Mouse (Mus musculus) heart, embryonic 14.5 days (tissue): Measurements from ENCODE around the gene B3gntl1. TPM values are rescaled to one million over a fixed set of nuclear protein-coding genes. Genes with fewer than 3 reads are reported as not detected.

Source experiments
- ATAC-seq: fragments of 200-750 bp; cut with Nextera tagmentation; 2 replicates; pipeline ENCODE4 v1.8.0; 2017; ENCODE audit warnings: low read depth, moderate TSS enrichment; ENCODE audit not compliant: insufficient number of reproducible peaks, insufficient read depth, low FRiP score
- H3K27ac ChIP-seq, 2 experiments: fragments of 200-500 bp in 1 of 2; fragments of 300-500 bp in 1 of 2; sonication (generic) in 1 of 2; replicated peaks in 1 of 2; 2 replicates each; pipeline ENCODE4 v1.5.1; 2012 to 2014; ENCODE audit warnings: low read depth in 2 of 2, low read length in 2 of 2, control low read depth in 1 of 2, mild to moderate bottlenecking in 1 of 2, mixed read lengths in 1 of 2; ENCODE audit not compliant: control insufficient read depth in 1 of 2, insufficient read depth in 1 of 2
- H3K27me3 ChIP-seq: fragments of 300-500 bp; sonication (generic); 2 replicates; pipeline ENCODE4 v1.6.1; 2014; ENCODE audit warnings: mild to moderate bottlenecking, low read length, control low read depth; ENCODE audit not compliant: control insufficient read depth, insufficient read depth
- H3K36me3 ChIP-seq: fragments of 300-500 bp; sonication (generic); 2 replicates; pipeline ENCODE4 v1.6.1; 2014; ENCODE audit warnings: mild to moderate bottlenecking, control low read depth, low read length, mixed read lengths; ENCODE audit not compliant: control insufficient read depth, insufficient read depth
- H3K4me1 ChIP-seq, 2 experiments: fragments of 200-500 bp in 1 of 2; fragments of 300-500 bp in 1 of 2; sonication (generic) in 1 of 2; 2 replicates each; pipeline ENCODE4 v1.6.1; 2012 to 2014; ENCODE audit warnings: low read length in 2 of 2, control low read depth in 1 of 2, mixed read lengths in 1 of 2; ENCODE audit not compliant: control insufficient read depth in 2 of 2, insufficient read depth in 2 of 2
- H3K4me2 ChIP-seq: fragments of 300-500 bp; sonication (generic); 2 replicates; pipeline ENCODE4 v1.6.1; 2014; ENCODE audit warnings: mild to moderate bottlenecking, low read length
- H3K4me3 ChIP-seq, 2 experiments: fragments of 200-500 bp in 1 of 2; fragments of 300-500 bp in 1 of 2; sonication (generic) in 1 of 2; 2 replicates each; pipeline ENCODE4 v1.5.1; 2012 to 2014; ENCODE audit warnings: low read length in 2 of 2, mild to moderate bottlenecking in 2 of 2, control low read depth in 1 of 2, low read depth in 1 of 2, moderate library complexity in 1 of 2; ENCODE audit not compliant: control insufficient read depth in 1 of 2, insufficient read depth in 1 of 2
- H3K9ac ChIP-seq: fragments of 300-500 bp; sonication (generic); 2 replicates; pipeline ENCODE4 v1.6.1; 2014; ENCODE audit warnings: mild to moderate bottlenecking, low read length
- H3K9me3 ChIP-seq: fragments of 300-500 bp; sonication (generic); 2 replicates; pipeline ENCODE4 v1.6.1; 2016; ENCODE audit warnings: low read length, control low read depth; ENCODE audit not compliant: control insufficient read depth
- WGBS: fragments of 180-500 bp; shearing (Covaris S2); extraction: QIAGEN DNeasy Blood & Tissue Kit; methylation state at CpG from one replicate; pipeline ENCODE4 v1.1.7; 2014; 5-methylcytosine and 5-hydroxymethylcytosine counted together
- polyA plus RNA-seq: library from polyadenylated mRNA; unstranded; fragments of >200 nt; fragmentation: Nextera tagmentation; extraction: Ambion mirVana; gene quantifications from 2 replicates; pipeline ENCODE4 v1.2.1, GENCODE M21; 2014

Gene B3gntl1
- polyA plus RNA-seq, 1 experiment from 2014 or later = 6.3 TPM

GRCm38 (mm10) chr11:121627521-121627920 lies 45.4 kb downstream of the B3gntl1 start:
- no peaks in the 10 kb centered on the region for H3K4me1 ChIP-seq
- no peak overlapping the region for H3K4me2 ChIP-seq
- no peaks in the 10 kb centered on the region for H3K27me3 ChIP-seq
- no peak for ATAC-seq
- H3K36me3 ChIP-seq = peaks cover 56% of the 10 kb centered on the region
- H3K9ac ChIP-seq = no peak overlapping the region
- no peak overlapping the region for H3K4me3 ChIP-seq
- no peaks in the 10 kb centered on the region for H3K9me3 ChIP-seq
- H3K27ac ChIP-seq = no peak overlapping the region
- whole genome bisulfite sequencing = 86% methylated on average over 5 of the region's 5 CpGs

GRCm38 (mm10) chr11:121625007-121625406 lies 47.9 kb downstream of the B3gntl1 start:
- H3K27ac ChIP-seq = no peak overlapping the region
- 89% methylated on average over 4 of the region's 4 CpGs for WGBS
- peaks cover 61% of the 10 kb centered on the region for H3K36me3 ChIP-seq
- H3K9me3 ChIP-seq = no peaks in the 10 kb centered on the region
- no peak for ATAC-seq
- no peak overlapping the region for H3K4me3 ChIP-seq
- no peak overlapping the region for H3K4me2 ChIP-seq
- no peaks in the 10 kb centered on the region for H3K27me3 ChIP-seq
- no peak overlapping the region for H3K9ac ChIP-seq
- H3K4me1 ChIP-seq = peaks cover 2 to 4% of the 10 kb centered on the region in 2 experiments; a peak in 1 of 4 replicates

- peaks cover 4% of the 10 kb centered on the region; the same call in 1 of the 2 replicates for H3K9me3 ChIP-seq
- no peaks in the 10 kb centered on the region for H3K27me3 ChIP-seq
- WGBS = 84% methylated on average over 1 of the region's 1 CpGs
- H3K27ac ChIP-seq = no peak overlapping the region
- H3K36me3 ChIP-seq = peaks cover 63% of the 10 kb centered on the region
- no peak overlapping the region for H3K9ac ChIP-seq
- ATAC-seq = no peak
- H3K4me3 ChIP-seq = no peak overlapping the region
- peaks cover 2 to 4% of the 10 kb centered on the region in 2 experiments; a peak in 1 of 4 replicates for H3K4me1 ChIP-seq
- H3K4me2 ChIP-seq = no peak overlapping the region
Measured at GRCm38 (mm10) chr11:121617371-121617770, 55.6 kb downstream of the B3gntl1 start.

- H3K36me3 ChIP-seq = peaks cover 58% of the 10 kb centered on the region
- no peaks in the 10 kb centered on the region for H3K4me1 ChIP-seq
- H3K9me3 ChIP-seq = peaks cover 4% of the 10 kb centered on the region; the same call in 1 of the 2 replicates
- no peak for ATAC-seq
- no peak overlapping the region for H3K4me3 ChIP-seq
- H3K4me2 ChIP-seq = no peak overlapping the region
- H3K27ac ChIP-seq = no peak overlapping the region
- H3K27me3 ChIP-seq = no peaks in the 10 kb centered on the region
- no peak overlapping the region for H3K9ac ChIP-seq
Measured at GRCm38 (mm10) chr11:121616501-121616900, 56.5 kb downstream of the B3gntl1 start.

- H3K4me1 ChIP-seq = no peaks in the 10 kb centered on the region
- H3K4me2 ChIP-seq = no peak overlapping the region
- H3K9ac ChIP-seq = no peak overlapping the region
- H3K27me3 ChIP-seq = no peaks in the 10 kb centered on the region
- WGBS = 60% methylated on average over 3 of the region's 3 CpGs
- H3K36me3 ChIP-seq = peaks cover 61% of the 10 kb centered on the region
- no peak for ATAC-seq
- no peak overlapping the region for H3K27ac ChIP-seq
- H3K9me3 ChIP-seq = peaks cover 4% of the 10 kb centered on the region; the same call in 1 of the 2 replicates
- no peak overlapping the region for H3K4me3 ChIP-seq
Measured at GRCm38 (mm10) chr11:121615961-121616485, 56.9 kb downstream of the B3gntl1 start.

- Histone ChIP-seq H3K4me1 (no peaks in the 10 kb centered on the region), H3K36me3 (peaks cover 49% of the 10 kb centered on the region), H3K4me2 (no peak overlapping the region), H3K9me3 (peaks cover 4% of the 10 kb centered on the region; the same call in 1 of the 2 replicates), H3K27ac (no peak overlapping the region), H3K27me3 (no peaks in the 10 kb centered on the region), H3K9ac (no peak overlapping the region), H3K4me3 (no peak overlapping the region)
- ATAC-seq = no peak
Measured at GRCm38 (mm10) chr11:121610976-121611375, 62.0 kb downstream of the B3gntl1 start.

GRCm38 (mm10) chr11:121605604-121606003 lies 67.3 kb downstream of the B3gntl1 start:
- H3K4me2 ChIP-seq = no peak overlapping the region
- H3K9ac ChIP-seq = no peak overlapping the region
- no peak overlapping the region for H3K4me3 ChIP-seq
- peaks cover 63% of the 10 kb centered on the region for H3K36me3 ChIP-seq
- no peaks in the 10 kb centered on the region for H3K4me1 ChIP-seq
- no peaks in the 10 kb centered on the region for H3K27me3 ChIP-seq
- WGBS = 84% methylated on average over 6 of the region's 6 CpGs
- H3K27ac ChIP-seq = no peak overlapping the region
- ATAC-seq = no peak
- H3K9me3 ChIP-seq = no peaks in the 10 kb centered on the region

- Histone ChIP-seq H3K4me2 (no peak overlapping the region), H3K27ac (no peak overlapping the region), H3K27me3 (no peaks in the 10 kb centered on the region), H3K4me3 (no peak overlapping the region), H3K9ac (no peak overlapping the region), H3K36me3 (peaks cover 65% of the 10 kb centered on the region), H3K9me3 (no peaks in the 10 kb centered on the region), H3K4me1 (no peaks in the 10 kb centered on the region)
- no peak for ATAC-seq
- 72% methylated on average over 3 of the region's 3 CpGs for WGBS
Measured at GRCm38 (mm10) chr11:121601422-121601821, 71.5 kb downstream of the B3gntl1 start.
